Mouse (Mus musculus): Measurements from ENCODE around the gene Fads6.

DNA sequence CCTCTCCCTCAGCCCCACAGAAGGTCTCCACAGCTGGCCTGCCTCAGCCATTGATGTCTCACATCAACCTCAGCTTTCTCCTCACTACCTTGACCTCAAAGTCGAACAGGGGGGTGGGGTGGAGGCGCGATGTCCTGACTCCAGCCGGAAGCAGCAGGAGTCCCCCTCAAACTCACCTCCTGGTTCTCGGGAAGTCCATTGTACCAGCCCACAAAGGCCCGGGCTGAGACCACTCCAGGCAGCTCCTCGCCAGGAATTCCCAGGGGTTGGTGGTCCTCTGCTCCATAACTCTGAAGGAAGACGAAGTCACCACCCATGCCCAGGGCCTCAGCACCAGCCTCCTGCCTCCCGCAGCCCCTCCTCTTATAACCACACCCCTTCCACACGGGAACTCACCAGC lies 26.0 kb downstream of the Fads6 start:
- no peak for TF ChIP-seq POLR2A (IDR thresholded peaks at IDR 0.05; ENCODE audit: insufficient read length, low read depth)
- TF ChIP-seq USF1 (IDR thresholded peaks at IDR 0.05; ENCODE audit: low read depth), result no peak
- TF ChIP-seq TCF3 (IDR thresholded peaks at IDR 0.05; ENCODE audit: insufficient read length, low read depth), result no peak
- no peak for TF ChIP-seq CEBPB (IDR thresholded peaks at IDR 0.05; ENCODE audit: insufficient read depth, poor library complexity, severe bottlenecking)
- no peak for TF ChIP-seq E2F4 (IDR thresholded peaks at IDR 0.05; ENCODE audit: insufficient read depth)

Data from myocyte (in vitro differentiated cells).